8 mouse cellular contexts compared by ENCODE assay signal in the genomic region with DNA sequence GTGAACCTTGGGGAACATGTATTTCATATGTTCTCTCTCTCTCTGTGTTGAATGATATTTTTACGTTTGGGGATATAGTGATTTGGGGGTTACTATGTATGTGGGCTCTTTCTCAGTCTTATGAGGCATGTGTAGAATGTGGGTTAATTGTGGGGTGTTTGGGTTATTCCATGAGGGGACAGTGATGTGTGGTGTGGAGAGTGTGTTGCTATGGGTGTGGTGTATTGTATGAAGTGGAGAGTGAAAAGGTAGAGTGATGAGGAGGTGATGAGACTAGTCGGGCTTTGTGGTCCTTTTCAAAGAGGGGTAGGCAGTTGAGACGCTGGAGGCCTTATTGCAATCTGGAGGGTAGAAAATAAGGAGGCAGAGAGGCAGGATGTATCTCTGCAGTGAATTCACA. TPM values are rescaled to one million over a fixed set of nuclear protein-coding genes. Genes with fewer than 3 reads are reported as not detected.
A peak's percentile ranks its signal among the peaks of the same experiment; 100 is the strongest.
DNase-seq lines count a peak whose midpoint lies in the region; ATAC-seq and TF ChIP-seq lines count a peak whose summit lies in the region.

No protein-coding gene starts in this region.

- H3K27ac ChIP-seq in embryonic facial prominence, embryonic 13.5 days = peak overlapping the region; percentile 93
- peak overlapping the region; percentile 91 for H3K27ac ChIP-seq in neural tube, embryonic 12.5 days

- peak overlapping the region; percentile 75 for H3K4me2 ChIP-seq in embryonic facial prominence, embryonic 13.5 days
- H3K4me2 ChIP-seq in neural tube, embryonic 12.5 days (replicated peaks) = peak overlapping the region; percentile 79

- WGBS in lung, adult 2 months = 3% methylated on average over 3 of the region's 3 CpGs
- 2% methylated on average over 3 of the region's 3 CpGs for WGBS in embryonic facial prominence, embryonic 13.5 days
- WGBS in neural tube, embryonic 12.5 days = 0% methylated on average over 3 of the region's 3 CpGs

- H3K27me3 ChIP-seq in embryonic facial prominence, embryonic 13.5 days = no peaks in the 10 kb centered on the region
- no peaks in the 10 kb centered on the region for H3K27me3 ChIP-seq in neural tube, embryonic 12.5 days (replicated peaks)

- no peak for DNase-seq in lung, adult 2 months
- DNase-seq in lung, postnatal 14 days = no peak
- no peak for DNase-seq in urinary bladder, postnatal 10 days (ENCODE audit: low spot score)
- DNase-seq in gastrocnemius, postnatal 25 days = no peak
- DNase-seq in urinary bladder, postnatal 14 days (ENCODE audit: low spot score) = no peak

- no peak for TF ChIP-seq POLR2A in lung, adult 2 months (IDR thresholded peaks at IDR 0.05; ENCODE audit: borderline replicate concordance, extremely low read depth, low read depth, low read length)

- H3K9me3 ChIP-seq in embryonic facial prominence, embryonic 13.5 days = no peaks in the 10 kb centered on the region
- H3K9me3 ChIP-seq in neural tube, embryonic 12.5 days = no peaks in the 10 kb centered on the region

- peaks cover 4% of the 10 kb centered on the region; the same call in 1 of the 2 replicates for H3K4me1 ChIP-seq in lung, adult 2 months (ENCODE audit: control insufficient read depth, insufficient read depth, low read length)
- peaks cover 3% of the 10 kb centered on the region; the same call in 1 of the 2 replicates for H3K4me1 ChIP-seq in embryonic facial prominence, embryonic 13.5 days
- peaks cover 8% of the 10 kb centered on the region for H3K4me1 ChIP-seq in neural tube, embryonic 12.5 days

- peak overlapping the region; percentile 88 for H3K9ac ChIP-seq in embryonic facial prominence, embryonic 13.5 days
- H3K9ac ChIP-seq in neural tube, embryonic 12.5 days = peak overlapping the region; percentile 88

- H3K36me3 ChIP-seq in embryonic facial prominence, embryonic 13.5 days = no peaks in the 10 kb centered on the region
- no peaks in the 10 kb centered on the region for H3K36me3 ChIP-seq in neural tube, embryonic 12.5 days

- no peak for ATAC-seq in embryonic facial prominence, embryonic 13.5 days (ENCODE audit: insufficient number of reproducible peaks, insufficient read depth, low FRiP score, low TSS enrichment, low read depth)
- peak; percentile 6 for ATAC-seq in inflammation-experienced regulatory T-cells, adult 6 months
- ATAC-seq in neural tube, embryonic 12.5 days (ENCODE audit: low FRiP score, low read depth) = peak; percentile 11; the same call in 1 of the 2 replicates

- peak overlapping the region; percentile 97 for H3K4me3 ChIP-seq in lung, adult 2 months (replicated peaks; ENCODE audit: extremely low read depth, low read depth, low read length)
- peak overlapping the region; percentile 89 for H3K4me3 ChIP-seq in embryonic facial prominence, embryonic 13.5 days
- H3K4me3 ChIP-seq in neural tube, embryonic 12.5 days = peak overlapping the region; percentile 90

- TF ChIP-seq CTCF in lung, adult 2 months (IDR thresholded peaks at IDR 0.05; ENCODE audit: insufficient read depth, low read length) = no peak

RNA-seq across cellular contexts. Expression of gene Faf1, which starts 0.8 kb away (rescaled TPM):
- 7.2 and 7.4 TPM in 2 replicates for polyA plus RNA-seq in lung, adult 2 months (2012; rRNA removed)
- 24.6 and 27.5 TPM in 2 replicates for polyA plus RNA-seq in embryonic facial prominence, embryonic 13.5 days (2015; fragmentation: Nextera tagmentation; extraction: Ambion mirVana)
- 1 to 10 TPM; 3.1 to 5.0 (median 4.8) TPM for polyA plus RNA-seq in inflammation-experienced regulatory T-cells, adult 6 months (2017; shearing (Covaris generic))
- 41.7 and 46.1 TPM in 2 replicates for polyA plus RNA-seq in neural tube, embryonic 12.5 days (2016; fragmentation: Nextera tagmentation; extraction: Ambion mirVana)
- total RNA-seq in gastrocnemius, postnatal 25 days (2021) = 10 to 100 TPM; 31.2 to 31.4 TPM

RNA-seq across cellular contexts. Expression of gene Cdkn2c, which starts 10.2 kb away (rescaled TPM):
- 8.7 and 13.1 TPM in 2 replicates for polyA plus RNA-seq in lung, adult 2 months (2012; rRNA removed)
- polyA plus RNA-seq in embryonic facial prominence, embryonic 13.5 days (2015; fragmentation: Nextera tagmentation; extraction: Ambion mirVana) = 10.9 and 15.9 TPM in 2 replicates
- polyA plus RNA-seq in inflammation-experienced regulatory T-cells, adult 6 months (2017; shearing (Covaris generic)) = 10 to 100 TPM; 20.4 to 34.9 (median 20.9) TPM
- polyA plus RNA-seq in neural tube, embryonic 12.5 days (2016; fragmentation: Nextera tagmentation; extraction: Ambion mirVana) = 6.8 and 7.5 TPM in 2 replicates
- total RNA-seq in gastrocnemius, postnatal 25 days (2021) = 10 to 100 TPM in 1 of 2 experiments, 1 to 10 TPM in 1; 9.2 to 11.7 TPM
